In genomic region chr4:134253722-134254324, GRCm38 (mm10) we compare ENCODE assay signal across 8 mouse cellular contexts. TPM values are rescaled to one million over a fixed set of nuclear protein-coding genes. Genes with fewer than 3 reads are reported as not detected.
DNase-seq lines count a peak whose midpoint lies in the region; ATAC-seq lines count a peak whose summit lies in the region.

Gene Grrp1, minus strand, starts transcription at chr4:134254106.

- peak within 1 kb of the TSS; percentile 14 for H3K4me2 ChIP-seq in midbrain, embryonic 15.5 days

- intact Hi-C loops in heart, postnatal 25 days (cut with DNase I): no loop called here

- ATAC-seq in midbrain, embryonic 15.5 days (replicated peaks): no peak

- H3K36me3 ChIP-seq in midbrain, embryonic 15.5 days (replicated peaks): no peaks in the 10 kb centered on the region

- H3K9ac ChIP-seq in midbrain, embryonic 15.5 days: no peak within 1 kb of the TSS

- H3K27me3 ChIP-seq in midbrain, embryonic 15.5 days (replicated peaks): peaks cover 57% of the 10 kb centered on the region

- peaks cover 47% of the 10 kb centered on the region for H3K4me1 ChIP-seq in midbrain, embryonic 15.5 days

- WGBS in midbrain, embryonic 15.5 days: under 1% methylated on average over 13 of the region's 13 CpGs

- no peak within 1 kb of the TSS for H3K27ac ChIP-seq in midbrain, embryonic 15.5 days

- DNase-seq in heart, adult 11 months: peak; percentile 96
- DNase-seq in heart, postnatal 25 days (ENCODE audit: low spot score): no peak
- no peak for DNase-seq in gonadal fat pad, adult 2 months (ENCODE audit: low read depth)
- peak; percentile 66 for DNase-seq in kidney, postnatal 10 days
- no peak for DNase-seq in layer of hippocampus, postnatal 36 days
- no peak for DNase-seq in cerebellum, adult 9-10 months
- no peak for DNase-seq in urinary bladder, postnatal 36 days (ENCODE audit: low spot score in 2 of 2)

- H3K9me3 ChIP-seq in midbrain, embryonic 15.5 days: no peaks in the 10 kb centered on the region

- peak within 1 kb of the TSS; percentile 60 for H3K4me3 ChIP-seq in midbrain, embryonic 15.5 days

RNA-seq across cellular contexts. Expression of gene Grrp1, which starts in this region (rescaled TPM):
- total RNA-seq in heart, postnatal 25 days (2021): 1 to 10 TPM; 6.0 to 7.6 TPM
- 15.0 and 15.6 TPM in 2 replicates for polyA plus RNA-seq in gonadal fat pad, adult 2 months (2012; rRNA removed)
- polyA plus RNA-seq in midbrain, embryonic 15.5 days (2015; fragmentation: Nextera tagmentation; extraction: Ambion mirVana): 13.6 and 14.4 TPM in 2 replicates
- 1 to 10 TPM; 2.7 to 7.4 TPM for total RNA-seq in layer of hippocampus, postnatal 36 days (2021)

Comparison
In these comparisons a context has a peak if more than half of its experiments do, and no peak if none do; other contexts are left out.
1. DNase-seq: peak in heart, adult 11 months (single experiment) and kidney, postnatal 10 days (single experiment); none in heart, postnatal 25 days (single experiment), gonadal fat pad, adult 2 months (single experiment), layer of hippocampus, postnatal 36 days (0 of 2), cerebellum, adult 9-10 months (single experiment) and urinary bladder, postnatal 36 days (0 of 2).